Mouse (Mus musculus) heart, postnatal 0 days (tissue): ENCODE data around the gene 1700024G13Rik.

Source experiments
- CTCF ChIP-seq: IDR thresholded peaks from 2 replicates; pipeline ENCODE4 v1.5.1; 2016; ENCODE audit warnings: antibody characterized with exemption, control low read depth, low read depth
- EP300 ChIP-seq: IDR thresholded peaks from 2 replicates; pipeline ENCODE4 v1.6.1; 2016; ENCODE audit warnings: antibody characterized with exemption, low read depth

GRCm38 (mm10) chr14:32327366-32327765 is 60.8 kb downstream of the 1700024G13Rik start:
- no peak for TF ChIP-seq CTCF
- TF ChIP-seq EP300 = no peak
